Mouse (Mus musculus) thymus, postnatal 10 days (tissue): Measurements from ENCODE around the gene Ubxn2a.

Experiments
- DNase-seq, 2 experiments: peaks; one replicate each; pipeline ENCODE4 v3.0.0; 2021; ENCODE audit warnings: low spot score in 2 of 2

Ubxn2a gene

DNA sequence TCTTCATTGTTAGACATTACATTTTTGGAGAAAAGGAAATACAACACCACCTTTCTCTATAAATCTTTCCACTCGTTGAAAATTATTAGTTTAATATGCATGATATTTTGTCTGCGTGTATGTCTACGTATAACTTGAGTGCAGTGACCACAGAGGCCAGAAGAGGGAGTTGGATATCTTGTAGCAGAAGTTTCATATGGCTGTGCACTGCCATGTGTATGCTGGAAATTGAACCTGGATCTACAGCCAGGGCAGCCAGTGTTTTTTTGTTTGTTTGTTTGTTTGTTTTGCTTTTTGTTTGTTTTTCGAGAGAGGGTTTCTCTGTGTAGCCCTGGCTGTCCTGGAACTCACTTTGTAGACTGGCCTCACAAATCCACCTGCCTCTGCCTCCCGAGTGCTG, 28.5 kb downstream of the Ubxn2a start:
- DNase-seq, result no peak

DNA sequence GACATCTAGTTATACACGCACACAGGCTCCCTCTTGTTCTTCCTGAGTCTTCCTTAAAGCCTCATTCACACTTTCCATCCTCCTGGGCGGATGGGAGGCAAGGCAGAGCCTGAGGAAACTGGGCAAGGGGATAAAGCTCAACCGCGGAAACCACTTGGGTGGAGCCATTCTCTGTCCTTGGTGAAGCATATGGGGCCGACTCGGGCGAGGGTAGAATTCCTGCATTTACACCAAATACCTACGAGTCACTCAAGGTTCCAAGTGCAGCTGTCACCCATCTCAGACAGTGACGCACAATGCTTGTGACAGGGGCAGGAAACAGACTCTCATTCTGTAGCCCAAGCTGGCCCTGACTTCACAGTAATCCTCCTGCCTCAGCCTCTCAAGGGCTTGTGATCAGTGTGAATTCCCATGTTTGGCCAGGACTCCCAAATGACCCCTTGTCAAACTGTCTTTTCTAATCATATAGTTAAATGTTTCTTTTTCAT, 29.2 kb downstream of the Ubxn2a start:
- no peak for DNase-seq

DNA sequence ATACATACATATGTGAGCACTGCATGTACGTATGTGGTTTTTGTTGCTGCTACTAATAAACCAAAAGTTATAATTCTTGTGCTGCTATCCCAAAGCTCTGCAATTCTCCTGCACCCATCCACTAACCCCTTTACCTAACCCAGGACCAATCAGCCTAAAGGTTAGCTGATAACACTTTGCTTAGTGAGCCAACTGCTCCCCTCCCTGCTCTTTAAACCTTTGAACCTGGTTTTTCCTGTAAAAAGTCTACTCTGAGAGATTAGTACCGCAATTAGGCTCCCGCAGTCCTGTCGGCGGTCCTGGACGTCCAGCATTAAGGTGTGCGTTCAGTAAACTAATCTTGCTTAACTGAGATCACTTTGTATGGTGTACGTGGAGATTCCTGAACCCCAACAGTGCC, 31.9 kb downstream of the Ubxn2a start:
- no peak for DNase-seq

DNA sequence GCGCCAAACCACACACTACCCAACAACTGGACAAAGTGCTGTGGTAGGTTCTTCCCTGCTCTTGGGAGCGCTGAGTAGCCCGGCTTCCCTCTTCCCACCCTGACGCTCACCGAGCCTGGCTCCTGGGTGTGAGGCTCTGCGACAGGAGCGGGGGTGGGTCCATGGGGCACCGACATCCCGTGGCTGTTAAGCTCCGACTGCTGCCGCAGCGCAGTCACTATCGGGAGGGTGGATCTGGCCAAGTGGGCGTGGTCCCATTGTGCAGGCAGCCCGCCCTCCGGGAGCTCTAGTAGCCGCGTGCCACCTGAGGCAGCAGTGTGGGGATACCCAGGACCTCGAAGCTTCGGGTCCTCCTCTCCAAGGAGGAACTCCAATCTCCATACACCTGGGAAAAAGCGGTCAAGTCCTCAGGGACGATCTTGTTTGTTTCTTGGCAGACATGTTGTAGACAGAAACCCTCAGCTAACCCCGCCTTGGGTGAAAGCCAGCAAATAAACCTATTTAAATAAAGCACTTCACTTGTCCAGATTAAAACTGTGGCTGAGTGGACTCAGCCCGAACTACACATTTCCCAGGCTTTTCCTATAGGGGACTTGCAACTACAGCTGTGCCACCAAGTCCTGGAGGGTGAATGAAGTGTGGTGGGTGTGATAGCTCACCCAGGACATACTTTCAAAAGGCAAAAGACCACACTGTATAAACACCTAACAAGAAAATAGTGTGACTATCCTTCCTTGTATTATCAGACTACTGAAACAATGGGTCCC, 33.2 kb downstream of the Ubxn2a start, which contains the start of gene Mfsd2b:
Gene Mfsd2b (minus strand): TSS at position 199 of the 767 bp plus-strand sequence.
- peak; percentile 52 to 73 for DNase-seq

DNA sequence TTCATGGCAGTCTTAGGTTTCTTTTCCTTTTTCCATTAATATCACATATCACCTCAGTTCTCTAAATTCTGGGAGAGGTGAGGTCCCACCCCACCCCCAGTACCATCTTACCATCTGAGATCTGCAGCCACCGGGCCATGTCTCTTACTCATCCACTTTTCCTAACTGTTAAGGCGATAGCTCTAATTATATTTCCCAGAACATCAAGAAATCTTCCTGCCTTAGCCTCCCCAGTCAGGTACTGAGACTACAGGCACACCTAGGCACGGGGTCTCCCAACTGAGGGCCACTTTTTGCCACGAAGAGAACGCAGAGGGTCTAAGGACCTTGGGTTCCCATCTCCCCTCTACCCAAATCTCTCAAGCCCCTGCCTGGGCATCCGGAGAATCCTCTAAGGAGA, 34.0 kb downstream of the Ubxn2a start:
- DNase-seq, result no peak

DNA sequence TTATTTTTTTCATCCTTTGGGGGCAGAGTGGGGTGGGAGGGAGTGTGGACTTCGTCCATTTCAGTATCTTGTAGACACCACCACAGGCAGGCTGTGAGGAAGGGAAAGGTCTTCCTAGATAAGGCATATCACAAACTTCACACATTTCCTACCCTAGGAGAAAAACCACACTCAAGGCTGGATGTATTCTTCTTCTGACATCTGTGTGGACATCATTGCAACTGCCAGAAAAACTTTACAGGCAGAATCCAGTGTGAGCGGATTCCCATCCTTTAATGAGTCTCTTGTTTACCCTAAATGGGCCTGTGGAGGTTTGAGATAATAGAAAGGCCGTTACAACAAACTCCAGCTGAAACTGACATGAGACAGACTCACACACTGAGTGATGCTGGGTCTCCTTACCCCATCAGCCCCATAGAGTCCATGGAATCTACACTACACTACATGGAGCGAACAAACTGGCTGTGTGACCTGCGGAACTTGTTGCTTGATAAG, 34.5 kb downstream of the Ubxn2a start:
- no peak for DNase-seq

DNA sequence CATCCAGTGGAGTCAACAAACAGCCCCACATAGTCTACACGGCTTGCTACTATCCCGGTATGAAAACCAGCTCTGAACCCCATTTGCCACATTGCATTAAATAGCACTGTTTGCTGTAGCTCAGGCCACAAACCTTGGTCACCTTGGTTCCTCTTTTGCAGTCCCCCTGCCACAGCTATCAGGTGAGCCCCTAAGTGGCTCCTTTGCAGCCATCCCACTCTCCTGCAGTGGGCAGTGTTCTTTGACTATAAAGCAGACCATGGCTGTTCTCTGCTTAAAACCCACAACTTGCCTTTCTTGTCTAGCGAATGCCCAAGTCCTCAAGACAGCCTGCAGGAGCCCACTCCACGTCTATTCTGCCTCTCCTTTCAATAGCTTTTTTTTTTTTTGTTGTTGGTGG, 35.2 kb downstream of the Ubxn2a start:
- DNase-seq, result no peak

DNA sequence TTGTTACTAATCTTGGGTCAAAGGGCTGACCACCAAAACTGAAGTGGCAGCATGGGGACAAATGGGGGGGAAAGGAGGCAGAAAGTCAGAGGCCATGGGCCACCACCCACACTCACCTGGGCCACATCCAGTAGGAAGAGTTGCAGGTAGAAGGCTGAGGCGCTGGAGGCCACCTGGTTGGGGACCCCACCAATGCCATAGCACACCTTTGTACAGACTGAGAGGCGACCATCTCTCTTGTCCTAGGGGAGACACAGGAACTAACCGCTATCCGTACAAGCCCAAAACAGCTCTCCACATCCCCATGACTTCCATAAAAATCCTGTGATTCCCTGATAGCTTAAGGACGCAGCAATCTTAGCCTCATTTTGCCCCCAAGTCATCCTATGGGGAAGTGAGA, 36.2 kb downstream of the Ubxn2a start:
- DNase-seq, result no peak

DNA sequence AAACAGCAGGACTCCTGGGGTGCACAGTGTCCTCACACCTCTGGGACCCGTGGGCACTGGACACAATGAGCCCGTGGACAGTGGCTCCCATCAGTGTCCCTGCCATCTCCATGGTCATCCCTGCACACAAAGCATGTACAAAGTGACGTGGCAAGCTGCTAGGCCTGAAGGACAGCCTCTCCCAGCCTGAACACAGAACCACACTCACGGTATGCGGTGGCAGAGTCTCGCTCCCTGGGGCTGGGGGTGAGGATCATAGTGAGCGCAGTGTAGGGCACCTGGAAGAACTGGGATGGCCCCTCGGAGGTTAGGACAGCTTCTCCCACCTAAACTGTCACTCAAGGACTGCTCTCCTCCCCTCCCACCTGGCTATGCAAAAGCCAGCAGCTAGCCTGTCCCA, 38.6 kb downstream of the Ubxn2a start:
- DNase-seq, result no peak

DNA sequence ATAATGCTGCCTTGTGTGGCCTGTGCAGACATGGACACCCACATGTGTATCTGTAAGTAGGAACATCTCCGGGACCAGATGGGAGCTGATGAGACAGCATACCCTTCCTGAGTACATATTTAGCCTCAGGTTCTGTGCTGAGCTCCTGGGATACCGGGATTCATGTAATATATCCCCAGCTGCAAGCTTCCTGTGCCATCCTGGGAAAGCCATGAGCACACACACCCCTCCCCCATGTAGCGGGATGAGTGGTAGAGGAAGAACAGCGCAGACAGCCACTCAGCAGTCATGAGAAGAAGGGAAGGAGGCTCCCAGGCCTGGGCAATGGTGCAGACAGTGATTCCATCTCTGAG, 43.2 kb downstream of the Ubxn2a start:
- no peak for DNase-seq

DNA sequence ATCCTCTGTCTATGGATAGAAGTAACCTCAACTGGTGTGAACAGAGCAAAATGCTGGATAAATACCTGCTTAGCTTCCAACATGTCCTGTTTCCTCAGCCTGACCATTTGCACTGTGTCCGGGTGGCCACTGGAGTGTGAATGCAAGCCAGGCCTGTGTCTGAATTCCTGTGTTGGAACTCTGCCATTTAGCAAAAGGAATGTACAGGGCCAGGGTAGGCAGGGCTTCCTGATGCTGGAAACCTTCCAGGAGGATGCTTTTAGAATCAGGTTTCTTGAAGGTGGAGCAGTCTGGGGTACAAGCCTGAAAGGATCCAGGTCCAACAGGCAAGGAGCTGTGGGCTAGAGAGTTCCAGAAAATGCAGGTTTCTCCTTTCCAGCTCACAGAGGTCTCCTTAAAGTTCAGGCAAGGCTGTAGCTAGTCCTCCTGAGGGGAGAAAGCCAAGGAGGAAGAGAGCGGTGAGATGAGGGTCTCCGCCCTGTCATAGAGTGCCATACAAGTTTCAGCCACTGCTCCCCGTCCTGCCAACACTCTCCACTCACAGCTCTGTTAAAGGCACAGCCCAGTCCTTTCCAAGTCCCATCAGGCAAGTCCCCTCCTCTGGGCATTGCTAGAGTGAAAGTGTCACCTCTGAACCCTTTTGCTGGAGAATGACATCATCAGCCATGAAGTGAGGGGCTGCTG, 43.7 kb downstream of the Ubxn2a start:
- no peak for DNase-seq

DNA sequence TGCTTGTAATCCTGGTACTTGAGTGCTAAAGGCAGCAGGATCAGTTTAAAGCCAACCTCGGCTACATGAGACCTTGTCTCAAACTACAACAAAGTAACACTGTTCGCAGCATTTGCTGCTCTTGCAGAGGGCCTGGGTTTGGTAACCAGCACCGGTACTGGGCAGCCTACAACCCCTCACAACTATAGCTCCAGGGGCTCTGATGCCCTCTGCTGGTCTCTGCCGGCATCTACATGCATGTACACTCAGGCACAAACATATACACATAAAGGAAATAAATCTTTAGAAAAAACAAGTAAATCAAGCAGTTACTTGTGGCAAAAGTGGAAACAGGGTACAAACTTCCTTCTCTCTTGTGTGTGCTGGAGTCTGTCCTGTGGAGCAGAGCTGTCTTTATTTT, 44.8 kb downstream of the Ubxn2a start:
- DNase-seq, result no peak

DNA sequence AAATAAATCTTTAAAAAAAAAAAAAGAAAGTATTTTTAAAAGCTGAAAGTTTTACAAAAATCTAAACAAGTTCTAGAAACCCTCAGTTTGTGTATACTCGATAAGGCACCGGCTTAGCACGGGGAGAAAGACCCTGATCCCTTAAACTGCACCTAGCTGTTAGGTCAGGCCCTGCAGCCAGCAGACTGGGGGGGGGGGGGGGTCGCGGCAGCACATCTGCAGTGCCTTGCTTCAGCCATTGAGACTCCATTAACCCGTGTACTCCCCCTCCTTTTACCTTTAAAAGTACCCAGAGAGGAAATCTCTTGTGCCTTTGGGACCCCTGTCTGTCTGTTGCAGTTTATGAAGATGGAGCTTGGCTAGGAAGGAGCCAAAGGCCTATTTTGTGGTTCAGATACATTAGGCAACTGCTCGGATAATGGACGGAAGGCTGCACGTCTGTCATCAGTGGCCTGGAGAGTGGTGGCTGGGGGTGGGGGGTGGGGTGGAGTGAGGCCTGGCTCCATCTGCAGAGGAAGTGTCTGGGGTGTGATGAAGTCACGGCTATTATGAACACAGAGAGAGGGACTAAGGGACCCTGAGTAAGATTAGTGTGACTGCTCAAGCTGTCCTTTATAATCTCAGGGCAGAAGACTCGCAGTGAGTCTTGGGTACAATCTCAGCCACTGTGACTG, 48.1 kb downstream of the Ubxn2a start:
- DNase-seq, result no peak

DNA sequence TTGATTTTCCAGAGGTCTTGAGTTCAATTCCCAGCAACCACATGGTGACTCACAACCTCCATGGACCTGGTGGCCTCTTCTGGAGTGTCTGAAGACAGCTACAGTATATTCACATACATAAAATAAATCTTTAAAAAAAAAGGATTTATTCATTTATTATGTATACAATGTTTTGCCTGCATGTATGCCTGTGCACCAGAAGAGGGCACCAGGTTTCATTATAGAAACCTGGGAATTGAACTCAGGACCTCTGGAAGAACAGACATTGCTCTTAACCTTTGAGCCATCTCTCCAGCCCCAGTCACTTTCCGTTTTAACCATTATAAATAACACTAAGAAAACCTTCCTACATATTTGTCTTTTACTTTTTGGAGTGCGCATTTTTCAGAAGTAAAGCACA, 50.7 kb downstream of the Ubxn2a start:
- DNase-seq, result no peak

DNA sequence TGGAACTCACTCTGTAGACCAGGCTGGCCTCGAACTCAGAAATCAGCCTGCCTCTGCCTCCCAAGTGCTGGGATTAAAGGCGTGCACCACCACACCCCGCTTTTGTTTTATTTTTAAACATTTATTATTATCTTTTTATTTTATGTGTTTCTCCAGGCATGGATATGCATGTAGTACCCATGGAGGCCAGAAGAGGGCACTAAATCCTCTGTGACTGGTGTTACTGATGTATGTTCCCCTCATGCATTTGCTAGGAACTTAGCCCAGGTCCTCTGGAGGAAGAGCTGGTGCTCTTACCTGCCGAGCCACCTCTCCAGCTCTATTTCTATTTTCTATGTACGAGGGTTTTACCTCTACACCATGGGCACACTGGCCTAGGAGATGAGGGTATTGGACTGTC, 51.3 kb downstream of the Ubxn2a start:
- DNase-seq, result peak in 1 of 2 experiments; percentile 35

DNA sequence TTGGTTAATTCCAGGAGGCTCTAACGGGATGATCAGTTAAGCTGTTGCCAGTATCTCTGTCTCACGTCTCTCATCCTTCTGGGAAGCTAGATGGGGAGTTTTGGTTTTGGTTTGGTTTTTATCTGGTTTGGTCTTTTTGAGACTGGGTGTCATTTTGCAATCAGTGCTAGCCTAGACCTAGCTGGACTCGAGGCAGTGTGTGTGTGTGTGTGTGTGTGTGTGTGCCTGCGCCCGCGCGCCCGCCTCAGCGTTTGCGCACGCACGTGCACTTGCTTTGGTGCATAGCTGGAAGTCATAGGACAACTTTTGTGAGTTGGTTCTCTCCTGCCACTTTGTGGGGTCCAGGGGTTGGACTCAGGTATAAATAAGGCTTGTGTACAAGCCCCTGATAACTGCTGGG, 63.8 kb downstream of the Ubxn2a start:
- DNase-seq, result peak in 1 of 2 experiments; percentile 26

DNA sequence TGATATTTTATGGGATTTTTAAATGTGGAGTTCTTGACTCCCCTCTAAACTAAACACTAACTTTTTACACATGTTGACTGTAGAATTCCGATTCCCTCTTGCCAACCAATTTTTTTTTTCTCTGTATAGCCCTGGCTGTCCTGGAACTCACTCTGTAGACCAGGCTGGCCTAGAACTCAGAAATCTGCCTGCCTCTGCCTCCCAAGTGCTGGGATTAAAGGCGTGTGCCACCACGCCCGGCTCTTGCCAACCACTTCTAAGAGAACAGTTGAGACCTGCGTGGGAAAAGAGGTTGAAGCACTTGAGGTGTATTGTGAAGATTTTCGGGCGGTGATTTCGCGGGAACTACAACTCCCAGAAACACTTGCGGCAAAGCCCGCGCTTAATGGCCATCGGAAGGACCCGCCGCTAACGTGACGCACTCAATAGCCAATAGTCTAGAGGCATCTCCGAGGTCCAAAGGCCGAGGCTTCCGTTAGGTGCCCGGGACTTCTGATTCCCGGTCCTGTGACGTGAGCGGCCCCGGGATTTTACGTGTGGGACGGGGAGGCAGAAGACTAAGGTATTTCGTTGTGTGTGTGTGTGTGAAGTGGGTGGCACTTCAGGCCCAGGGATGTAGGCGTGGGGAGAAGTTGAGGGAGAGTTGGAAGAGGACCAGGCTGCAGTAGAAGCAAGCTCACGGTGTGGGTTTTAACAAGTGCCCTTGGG, 64.5 kb downstream of the Ubxn2a start, which contains the start of gene Wdcp:
Gene Wdcp (plus strand): TSS at position 414 of the 708 bp plus-strand sequence.
- DNase-seq, result peak; percentile 78 to 79

DNA sequence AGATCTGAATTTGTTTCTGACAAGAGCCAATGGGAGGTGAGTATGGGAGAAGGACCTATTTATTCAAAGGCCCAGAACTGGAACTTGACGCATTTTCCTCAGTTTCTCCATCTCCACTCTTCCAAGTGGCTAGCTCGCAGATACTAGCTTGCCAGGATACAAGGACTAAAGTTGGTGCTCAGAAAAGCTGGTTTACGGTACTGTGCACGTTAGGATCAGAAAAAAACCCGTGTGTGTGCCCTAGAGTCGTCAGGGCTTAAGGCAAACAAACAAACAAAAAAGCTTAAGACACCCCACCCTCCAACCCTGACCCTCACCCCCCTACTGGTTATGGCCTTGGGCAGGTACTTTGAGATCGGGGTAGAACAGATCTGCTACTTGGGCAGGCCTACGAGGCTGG, 65.0 kb downstream of the Ubxn2a start:
- no peak for DNase-seq

DNA sequence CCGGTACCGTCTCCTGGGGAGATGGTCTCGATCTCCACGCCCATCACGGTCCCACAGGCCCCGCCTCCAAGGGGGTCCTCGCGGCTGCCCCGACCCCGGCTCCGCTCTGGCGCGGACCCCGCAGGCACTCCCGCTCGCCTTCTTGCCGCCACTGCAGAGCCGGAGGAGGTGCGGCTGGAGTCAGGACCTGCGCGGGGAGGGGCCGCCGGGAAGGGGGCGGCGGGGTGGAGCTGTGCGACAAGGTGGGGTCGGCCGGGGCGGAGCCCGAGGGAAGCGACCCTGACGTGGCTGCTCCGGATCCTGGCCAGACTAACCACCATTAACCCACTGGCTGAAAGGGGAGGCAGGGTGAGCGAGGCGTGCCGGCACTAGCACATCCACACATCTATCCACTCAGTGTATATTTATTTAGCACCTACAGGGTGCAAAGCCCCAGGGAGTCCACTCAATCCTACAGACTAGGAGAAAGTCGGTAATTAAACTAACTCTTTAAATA, 66.1 kb downstream of the Ubxn2a start, which contains the start of gene Fkbp1b:
Gene Fkbp1b (minus strand): TSS at position 200 of the 496 bp plus-strand sequence.
- peak; percentile 22 to 27 for DNase-seq

DNA sequence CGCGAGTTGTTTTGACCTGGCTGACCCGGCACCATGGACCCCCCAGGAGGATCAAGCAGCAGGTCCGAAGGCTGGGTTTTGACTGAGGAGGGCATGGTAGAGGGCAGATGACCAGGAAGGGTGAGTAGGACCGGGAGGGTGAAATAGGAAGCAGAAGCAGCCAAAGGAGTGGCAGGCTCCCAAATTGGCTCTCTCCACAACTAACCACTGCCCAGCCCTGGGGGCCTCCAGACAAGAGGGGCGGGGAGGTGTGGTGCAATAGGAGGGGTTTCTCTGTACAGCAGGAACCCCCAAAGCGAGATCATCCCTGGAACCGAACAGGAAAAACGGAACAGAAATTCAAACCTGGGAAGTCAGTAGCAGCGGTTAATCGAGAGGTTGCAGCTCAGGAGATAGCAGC, 66.8 kb downstream of the Ubxn2a start:
- no peak for DNase-seq

DNA sequence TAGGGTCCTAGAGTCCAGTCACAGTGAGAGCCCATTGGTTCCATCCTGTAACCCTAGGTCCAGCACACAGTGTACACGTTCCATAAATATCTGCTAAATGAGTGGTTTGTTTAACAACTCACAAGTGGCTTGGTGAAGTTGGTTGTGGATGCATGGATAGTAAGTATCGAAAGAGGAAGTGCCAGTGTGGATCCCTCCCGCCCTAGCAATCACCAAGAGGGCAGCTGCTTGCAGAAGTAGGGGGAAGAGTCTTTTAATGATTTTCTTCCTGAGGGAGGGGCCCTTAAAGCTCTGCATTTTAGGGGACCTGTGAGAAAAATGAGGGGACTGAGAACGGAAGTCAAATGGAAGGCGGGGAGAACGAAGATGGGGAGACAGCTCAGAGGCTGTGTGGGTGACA, 67.5 kb downstream of the Ubxn2a start:
- DNase-seq, result no peak

DNA sequence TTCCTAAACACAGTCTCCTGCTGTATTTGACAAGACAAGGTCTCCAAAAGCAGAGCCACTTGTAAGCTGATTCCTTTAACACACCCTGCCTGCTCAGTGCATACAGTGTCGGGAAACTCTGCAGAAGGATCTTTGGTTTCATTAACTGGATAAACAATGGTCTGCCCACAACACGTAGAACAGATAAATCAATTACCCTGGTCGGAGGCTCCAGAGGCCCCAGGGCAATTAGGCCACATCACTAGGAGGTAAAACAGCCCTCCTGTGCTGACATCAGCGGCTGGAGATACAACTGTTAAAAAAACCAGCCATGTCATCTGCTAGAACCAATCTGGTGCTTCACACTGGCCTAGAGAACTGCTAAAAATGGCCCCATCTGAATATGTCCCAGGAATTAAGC, 70.5 kb downstream of the Ubxn2a start:
- no peak for DNase-seq
